Mouse (Mus musculus): Measurements from ENCODE around the gene Pknox1. TPM values are rescaled to one million over a fixed set of nuclear protein-coding genes. Genes with fewer than 3 reads are reported as not detected.
A peak's percentile ranks its signal among the peaks of the same experiment; 100 is the strongest.
"Not testable (repeated sequence)": the region's sequence is repeated elsewhere in the genome, so short reads cannot be mapped to it uniquely, and the experiment has no call there.

Gene Pknox1
- polyA plus RNA-seq (2016; fragmentation: Nextera tagmentation; extraction: Ambion mirVana): 22.9 and 25.1 TPM in 2 replicates

DNA sequence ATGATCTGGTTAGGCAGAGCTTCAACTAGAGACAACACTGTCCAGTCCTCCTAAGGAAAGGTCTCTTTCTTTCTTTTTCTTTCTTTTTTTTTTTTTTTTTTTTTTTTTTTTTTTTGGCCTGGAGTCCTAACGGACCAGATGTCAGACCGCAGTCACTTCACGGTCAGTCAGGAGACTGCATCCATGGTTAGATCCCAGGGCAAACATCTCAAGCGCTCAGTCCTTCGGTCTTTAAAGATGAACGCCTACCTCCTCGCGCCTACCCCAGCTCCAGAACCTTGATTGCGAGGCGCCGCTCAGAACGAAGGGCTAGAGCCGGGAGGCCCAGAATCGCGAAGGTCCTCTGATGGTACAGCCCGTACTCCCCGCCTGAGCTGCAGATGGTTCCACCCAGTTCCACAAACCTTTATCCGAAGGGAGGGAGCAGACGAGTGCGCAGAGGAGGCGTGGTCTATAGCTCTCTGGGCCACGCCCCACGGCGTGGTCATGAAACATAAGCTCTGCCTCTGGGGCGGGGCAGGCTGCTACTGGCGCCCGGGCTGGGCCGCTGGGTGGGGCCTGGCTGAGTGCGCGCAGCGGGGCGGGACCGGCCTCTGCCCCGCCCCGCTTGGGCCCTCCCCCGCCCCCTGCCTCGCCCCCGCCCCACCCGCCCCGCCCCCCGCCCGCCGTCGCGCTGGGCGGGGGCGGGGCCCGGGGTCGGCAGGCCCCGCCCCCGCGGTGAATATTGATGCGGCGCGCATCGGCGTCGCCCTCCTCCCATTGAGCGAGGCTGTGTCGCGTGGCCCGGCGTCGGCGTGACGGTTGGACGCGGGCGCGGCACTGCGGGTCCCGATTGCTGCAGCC, at the start of gene Pknox1:
Pknox1 (plus strand) TSS at position 720 of the 843 bp plus-strand sequence.
- H3K4me1 ChIP-seq: peaks cover 37% of the 10 kb centered on the region

GRCm38 (mm10) chr17:31519344-31519945, 45.1 kb upstream of the Pknox1 start:
- H3K27me3 ChIP-seq (replicated peaks; ENCODE audit: low read depth, poor library complexity, severe bottlenecking): no peaks in the 10 kb centered on the region
- no peak for DNase-seq (ENCODE audit: low spot score)
- peaks cover 23% of the 10 kb centered on the region for H3K36me3 ChIP-seq (replicated peaks)
- peak overlapping the region; percentile 88 for H3K4me3 ChIP-seq
- peaks cover 24% of the 10 kb centered on the region for H3K4me1 ChIP-seq
- peak overlapping the region; percentile 87 for H3K27ac ChIP-seq (replicated peaks)
- H3K9me3 ChIP-seq: no peaks in the 10 kb centered on the region
- WGBS: 3% methylated on average over 7 of the region's 7 CpGs

More for the DNA sequence above, at the start of gene Pknox1:
- Histone ChIP-seq H3K9me3 (no peaks in the 10 kb centered on the region), H3K36me3 (replicated peaks) (peaks cover 11% of the 10 kb centered on the region; the same call in 1 of the 2 replicates), H3K4me3 (peak within 1 kb of the TSS; percentile 85), H3K27me3 (replicated peaks; ENCODE audit: low read depth, poor library complexity, severe bottlenecking) (no peaks in the 10 kb centered on the region), H3K27ac (replicated peaks) (peak within 1 kb of the TSS; percentile 96)
- DNase-seq (ENCODE audit: low spot score): peak; percentile 99
- under 1% methylated on average over 72 of the region's 72 CpGs for WGBS

GRCm38 (mm10) chr17:31519946-31520838, 44.3 kb upstream of the Pknox1 start, which contains the start of the genes Wdr4 and Ndufv3:
Gene Wdr4 (minus strand): TSS chr17:31519980.
Gene Ndufv3 (plus strand): TSS chr17:31520115.
- Histone ChIP-seq H3K9me3 (no peaks in the 10 kb centered on the region), H3K27ac (replicated peaks) (peak within 1 kb of the TSS; percentile 87), H3K4me3 (peak within 1 kb of the TSS; percentile 88), H3K27me3 (replicated peaks; ENCODE audit: low read depth, poor library complexity, severe bottlenecking) (no peaks in the 10 kb centered on the region), H3K36me3 (replicated peaks) (peaks cover 31% of the 10 kb centered on the region), H3K4me1 (peaks cover 24% of the 10 kb centered on the region)
- DNase-seq (ENCODE audit: low spot score): peak; percentile 99
- WGBS: under 1% methylated on average over 45 of the region's 45 CpGs

DNA sequence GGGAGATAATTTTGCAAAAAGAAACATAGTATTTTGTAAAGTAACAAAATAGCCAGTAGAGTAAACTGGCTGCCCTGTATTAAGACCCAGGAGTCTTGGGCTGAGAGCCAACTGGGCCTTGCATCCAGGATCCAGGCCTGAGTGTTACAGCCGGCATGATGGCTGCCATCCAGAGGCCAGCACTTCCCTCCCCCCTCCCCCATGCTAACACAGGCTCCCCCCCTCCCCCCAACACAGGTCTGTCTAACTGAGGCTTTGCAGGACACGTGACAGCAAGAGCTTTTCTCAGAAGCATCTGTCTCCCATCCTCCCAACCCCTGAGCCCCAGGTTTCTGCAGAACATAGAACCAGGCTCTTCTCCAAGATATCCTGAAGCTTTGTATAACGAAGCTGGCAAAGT, 43.6 kb upstream of the Pknox1 start:
- DNase-seq (ENCODE audit: low spot score): peak; percentile 59
- 19% methylated on average over 3 of the region's 3 CpGs for WGBS
- H3K4me3 ChIP-seq: peak overlapping the region; percentile 88
- no peaks in the 10 kb centered on the region for H3K27me3 ChIP-seq (replicated peaks; ENCODE audit: low read depth, poor library complexity, severe bottlenecking)
- peak overlapping the region; percentile 87; the same call in 1 of the 2 replicates for H3K27ac ChIP-seq (replicated peaks)
- H3K36me3 ChIP-seq (replicated peaks): peaks cover 38% of the 10 kb centered on the region
- H3K4me1 ChIP-seq: peaks cover 24% of the 10 kb centered on the region
- H3K9me3 ChIP-seq: no peaks in the 10 kb centered on the region

DNA sequence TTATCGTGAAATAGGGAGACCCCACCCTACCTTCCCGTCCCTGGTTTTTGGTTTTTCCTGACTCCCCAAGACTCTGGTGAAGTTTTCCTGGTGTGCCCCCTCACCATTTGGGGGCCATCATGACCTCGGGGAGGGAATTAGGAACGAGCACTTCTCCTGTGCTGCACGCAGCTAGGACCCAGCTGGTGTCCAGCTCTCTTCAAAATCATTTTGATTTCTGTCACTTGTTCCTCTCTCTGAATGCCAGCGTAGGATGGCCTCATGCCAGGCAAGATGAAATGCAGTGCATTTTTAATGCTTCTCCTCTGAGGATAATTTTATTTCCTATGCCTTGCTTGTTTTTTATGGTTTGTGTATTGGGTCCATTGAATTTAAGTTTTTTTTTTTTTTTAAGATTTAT, 42.6 kb upstream of the Pknox1 start:
- H3K9me3 ChIP-seq: no peaks in the 10 kb centered on the region
- H3K4me3 ChIP-seq: no peak overlapping the region
- H3K27ac ChIP-seq (replicated peaks): no peak overlapping the region
- 89% methylated on average over 6 of the region's 6 CpGs for WGBS
- peaks cover 24% of the 10 kb centered on the region for H3K4me1 ChIP-seq
- no peaks in the 10 kb centered on the region for H3K27me3 ChIP-seq (replicated peaks; ENCODE audit: low read depth, poor library complexity, severe bottlenecking)
- H3K36me3 ChIP-seq (replicated peaks): peaks cover 44% of the 10 kb centered on the region
- no peak for DNase-seq (ENCODE audit: low spot score)

DNA sequence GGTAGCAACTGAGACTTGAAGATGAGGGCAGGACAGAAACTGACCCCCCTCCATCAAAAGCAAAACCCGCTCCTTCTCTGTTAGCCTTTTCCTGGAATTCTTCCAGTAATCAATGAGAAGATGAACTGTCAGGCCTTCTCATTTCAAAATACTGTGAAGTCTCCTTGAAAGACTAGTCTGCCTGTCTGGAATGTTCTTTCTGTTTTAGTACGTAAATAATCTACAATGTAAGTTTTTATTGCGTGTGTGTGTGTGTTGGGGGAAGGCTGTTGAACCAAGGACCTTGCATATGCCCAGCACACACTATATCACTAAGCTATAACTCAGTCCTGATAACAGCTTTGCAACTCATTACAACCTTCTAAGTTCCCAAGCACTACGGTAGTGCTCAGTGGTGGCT, 39.4 kb upstream of the Pknox1 start:
- WGBS: 97% methylated on average over 4 of the region's 4 CpGs
- Histone ChIP-seq H3K27me3 (replicated peaks; ENCODE audit: low read depth, poor library complexity, severe bottlenecking) (no peaks in the 10 kb centered on the region), H3K36me3 (replicated peaks) (peaks cover 74% of the 10 kb centered on the region), H3K4me1 (peaks cover 16% of the 10 kb centered on the region), H3K4me3 (no peak overlapping the region), H3K27ac (replicated peaks) (no peak overlapping the region), H3K9me3 (no peaks in the 10 kb centered on the region)
- DNase-seq (ENCODE audit: low spot score): no peak

GRCm38 (mm10) chr17:31525816-31526215, 38.7 kb upstream of the Pknox1 start:
- H3K4me3 ChIP-seq: no peak overlapping the region
- H3K9me3 ChIP-seq: no peaks in the 10 kb centered on the region
- WGBS: 95% methylated on average over 3 of the region's 3 CpGs
- H3K36me3 ChIP-seq (replicated peaks): peaks cover 77% of the 10 kb centered on the region
- DNase-seq (ENCODE audit: low spot score): no peak
- peaks cover 10% of the 10 kb centered on the region for H3K4me1 ChIP-seq
- H3K27ac ChIP-seq (replicated peaks): no peak overlapping the region
- H3K27me3 ChIP-seq (replicated peaks; ENCODE audit: low read depth, poor library complexity, severe bottlenecking): no peaks in the 10 kb centered on the region

- H3K27me3 ChIP-seq (replicated peaks; ENCODE audit: low read depth, poor library complexity, severe bottlenecking): no peaks in the 10 kb centered on the region
- H3K27ac ChIP-seq (replicated peaks): no peak overlapping the region
- H3K9me3 ChIP-seq: no peaks in the 10 kb centered on the region
- WGBS: 29% methylated on average over 15 of the region's 15 CpGs
- no peak overlapping the region for H3K4me3 ChIP-seq
- peaks cover 70% of the 10 kb centered on the region for H3K36me3 ChIP-seq (replicated peaks)
- DNase-seq (ENCODE audit: low spot score): peak; percentile 57
- H3K4me1 ChIP-seq: no peaks in the 10 kb centered on the region
These were observed 35.2 kb upstream of the Pknox1 start for GRCm38 (mm10) chr17:31529314-31529713.

- Histone ChIP-seq H3K4me3 (no peak overlapping the region), H3K4me1 (peaks cover 20% of the 10 kb centered on the region), H3K9me3 (no peaks in the 10 kb centered on the region), H3K27ac (replicated peaks) (no peak overlapping the region), H3K27me3 (replicated peaks; ENCODE audit: low read depth, poor library complexity, severe bottlenecking) (no peaks in the 10 kb centered on the region), H3K36me3 (replicated peaks) (peaks cover 52% of the 10 kb centered on the region)
- 85% methylated on average over 14 of the region's 14 CpGs for WGBS
- DNase-seq (ENCODE audit: low spot score): no peak
These were observed 32.9 kb upstream of the Pknox1 start for GRCm38 (mm10) chr17:31531441-31532158.

DNA sequence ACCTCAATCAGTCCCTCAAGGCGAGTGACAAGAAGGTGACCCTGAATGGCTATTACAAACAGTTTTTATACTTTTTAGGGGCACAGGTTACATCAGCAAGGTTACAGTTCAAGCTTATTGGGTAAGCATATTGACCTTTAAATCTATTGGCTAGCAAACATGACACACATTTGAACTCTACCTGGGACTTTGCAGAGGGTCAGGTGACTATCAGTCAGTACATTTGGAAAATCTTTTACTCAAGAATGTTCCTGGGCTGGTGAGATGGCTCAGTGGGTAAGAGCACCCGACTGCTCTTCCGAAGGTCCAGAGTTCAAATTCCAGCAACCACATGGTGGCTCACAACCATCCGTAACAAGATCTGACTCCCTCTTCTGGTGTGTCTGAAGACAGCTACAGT, 32.2 kb upstream of the Pknox1 start:
- peaks cover 20% of the 10 kb centered on the region for H3K4me1 ChIP-seq
- DNase-seq (ENCODE audit: low spot score); H3K4me3 ChIP-seq; H3K9me3 ChIP-seq; H3K27ac ChIP-seq (replicated peaks); H3K27me3 ChIP-seq (replicated peaks; ENCODE audit: low read depth, poor library complexity, severe bottlenecking): not testable (repeated sequence)
- peaks cover 44% of the 10 kb centered on the region for H3K36me3 ChIP-seq (replicated peaks)
- 93% methylated on average over 4 of the region's 4 CpGs for WGBS

GRCm38 (mm10) chr17:31535358-31535757, 29.2 kb upstream of the Pknox1 start:
- Histone ChIP-seq H3K27me3 (replicated peaks; ENCODE audit: low read depth, poor library complexity, severe bottlenecking) (no peaks in the 10 kb centered on the region), H3K36me3 (replicated peaks) (peaks cover 18% of the 10 kb centered on the region), H3K4me3 (0 out of 2 replicates have a peak overlapping the region, but pooled peaks have one; percentile 2), H3K4me1 (peaks cover 26% of the 10 kb centered on the region), H3K9me3 (no peaks in the 10 kb centered on the region), H3K27ac (replicated peaks) (peak overlapping the region; percentile 84)
- WGBS: 80% methylated on average over 4 of the region's 4 CpGs
- no peak for DNase-seq (ENCODE audit: low spot score)

All from embryonic facial prominence, embryonic 10.5 days (tissue).